Mouse (Mus musculus) forebrain, embryonic 13.5 days (tissue): ENCODE data around the gene Peak1. TPM values are rescaled to one million over a fixed set of nuclear protein-coding genes. Genes with fewer than 3 reads are reported as not detected.

Experiments
- ATAC-seq: fragments of 200-750 bp; cut with Nextera tagmentation; 2 replicates; pipeline ENCODE4 v1.8.0; 2017
- H3K27ac ChIP-seq: fragments of 300-500 bp; sonication (generic); 2 replicates; pipeline ENCODE4 v1.5.1; 2015; ENCODE audit warnings: inconsistent platforms, mild to moderate bottlenecking, moderate library complexity
- H3K27me3 ChIP-seq: fragments of 300-500 bp; sonication (generic); 2 replicates; pipeline ENCODE4 v1.6.1; 2015; ENCODE audit warnings: mild to moderate bottlenecking, inconsistent platforms
- H3K36me3 ChIP-seq: fragments of 300-500 bp; sonication (generic); 2 replicates; pipeline ENCODE4 v1.6.1; 2015; ENCODE audit warnings: mild to moderate bottlenecking, inconsistent platforms; ENCODE audit not compliant: poor library complexity, severe bottlenecking
- H3K4me1 ChIP-seq: fragments of 300-500 bp; sonication (generic); 2 replicates; pipeline ENCODE4 v1.6.1; 2015; ENCODE audit warnings: inconsistent platforms
- H3K4me2 ChIP-seq: fragments of 300-500 bp; sonication (generic); 2 replicates; pipeline ENCODE4 v1.6.1; 2015; ENCODE audit warnings: inconsistent platforms, mild to moderate bottlenecking, moderate library complexity
- H3K4me3 ChIP-seq: fragments of 300-500 bp; sonication (generic); 2 replicates; pipeline ENCODE4 v1.5.1; 2015; ENCODE audit warnings: mild to moderate bottlenecking, inconsistent platforms
- H3K9ac ChIP-seq: fragments of 300-500 bp; sonication (generic); 2 replicates; pipeline ENCODE4 v1.6.1; 2015; ENCODE audit warnings: mild to moderate bottlenecking, inconsistent platforms
- H3K9me3 ChIP-seq: fragments of 300-500 bp; sonication (generic); replicated peaks from 2 replicates; pipeline ENCODE4 v1.6.1; 2016; ENCODE audit warnings: inconsistent platforms
- WGBS: fragments of 180-500 bp; shearing (Covaris S2); methylation state at CpG from one replicate; pipeline ENCODE4 v1.1.7; 2015; 5-methylcytosine and 5-hydroxymethylcytosine counted together
- polyA plus RNA-seq: library from polyadenylated mRNA; unstranded; fragments of >200 nt; fragmentation: Nextera tagmentation; extraction: Ambion mirVana; gene quantifications from 2 replicates; pipeline ENCODE4 v1.2.1, GENCODE M21; 2015

Gene Peak1
- polyA plus RNA-seq, 1 experiment from 2014 or later = 3.3 TPM

DNA sequence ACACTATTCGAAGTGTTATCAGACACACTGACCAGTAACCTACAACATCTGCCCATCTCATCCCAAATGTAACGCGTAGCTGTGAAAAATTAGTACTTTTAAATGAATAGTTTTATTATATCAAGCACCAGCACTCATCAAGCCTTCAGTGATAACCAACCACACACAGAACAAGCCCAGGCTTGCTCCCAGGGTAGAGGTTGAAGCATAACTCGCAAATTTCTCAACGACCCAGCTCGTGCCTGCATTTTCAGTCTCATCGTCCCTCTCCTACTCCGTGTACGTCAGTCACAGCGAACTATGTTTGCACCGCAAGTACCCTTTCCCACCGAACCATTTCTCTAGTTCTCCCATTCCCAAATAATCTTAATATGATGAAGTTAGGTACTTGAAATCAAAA lies 83.5 kb downstream of the Peak1 start:
- no peaks in the 10 kb centered on the region for H3K9me3 ChIP-seq
- 95% methylated on average over 12 of the region's 12 CpGs for WGBS
- H3K4me2 ChIP-seq = no peak overlapping the region
- no peak overlapping the region for H3K4me3 ChIP-seq
- H3K36me3 ChIP-seq = no peaks in the 10 kb centered on the region
- no peaks in the 10 kb centered on the region for H3K27me3 ChIP-seq
- H3K4me1 ChIP-seq = no peaks in the 10 kb centered on the region
- no peak overlapping the region for H3K9ac ChIP-seq
- ATAC-seq = no peak
- no peak overlapping the region for H3K27ac ChIP-seq

DNA sequence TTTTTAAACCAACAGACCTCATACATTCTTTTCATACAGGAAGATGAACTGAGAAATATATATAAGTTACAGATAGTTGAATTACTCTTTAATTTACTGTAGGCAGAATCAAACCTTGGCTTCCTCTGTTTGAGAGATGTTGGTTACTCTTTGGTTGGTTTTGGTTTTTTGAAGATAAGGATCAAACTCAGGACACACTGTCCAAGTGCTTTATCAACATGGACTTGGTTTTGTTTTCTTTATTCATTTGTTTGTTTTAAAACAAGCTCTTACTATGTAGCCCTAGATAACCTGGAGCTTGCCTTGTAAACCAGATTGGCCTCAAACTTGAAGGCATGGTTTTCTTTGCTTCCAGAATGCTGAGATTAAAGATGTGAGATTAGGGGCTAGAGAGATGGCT lies 85.1 kb downstream of the Peak1 start:
- Histone ChIP-seq H3K9ac (no peak overlapping the region), H3K4me2 (no peak overlapping the region), H3K27me3 (no peaks in the 10 kb centered on the region), H3K27ac (no peak overlapping the region), H3K9me3 (no peaks in the 10 kb centered on the region), H3K4me1 (no peaks in the 10 kb centered on the region), H3K36me3 (no peaks in the 10 kb centered on the region), H3K4me3 (no peak overlapping the region)
- no peak for ATAC-seq

DNA sequence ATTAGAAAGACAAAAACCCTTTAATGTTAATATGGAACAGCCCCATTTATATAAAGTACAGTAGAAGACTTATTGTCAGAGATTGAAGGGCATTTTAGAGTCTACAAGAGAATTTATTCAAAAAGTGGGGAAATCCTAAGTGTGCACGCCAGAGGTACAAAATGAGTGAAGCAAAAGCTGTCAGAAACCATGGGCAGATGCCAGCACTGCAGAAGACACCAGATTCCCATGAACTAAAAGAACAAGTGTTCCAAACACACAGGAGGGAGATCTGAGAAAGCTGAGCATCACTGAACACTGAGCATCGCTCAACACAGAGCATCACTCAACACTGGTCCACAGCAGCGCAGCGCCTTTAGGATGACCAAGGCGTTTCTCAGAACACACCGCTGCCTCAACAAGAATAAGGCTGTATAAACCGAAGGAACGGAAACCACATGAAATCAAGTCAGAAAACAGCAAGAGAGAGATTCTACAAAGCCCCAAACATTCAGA lies 91.3 kb downstream of the Peak1 start:
- 88% methylated on average over 8 of the region's 8 CpGs for WGBS
- no peaks in the 10 kb centered on the region for H3K27me3 ChIP-seq
- H3K4me2 ChIP-seq = no peak overlapping the region
- no peaks in the 10 kb centered on the region for H3K36me3 ChIP-seq
- H3K4me3 ChIP-seq = no peak overlapping the region
- no peak for ATAC-seq
- H3K9ac ChIP-seq = no peak overlapping the region
- no peak overlapping the region for H3K27ac ChIP-seq
- no peaks in the 10 kb centered on the region for H3K9me3 ChIP-seq
- no peaks in the 10 kb centered on the region for H3K4me1 ChIP-seq

DNA sequence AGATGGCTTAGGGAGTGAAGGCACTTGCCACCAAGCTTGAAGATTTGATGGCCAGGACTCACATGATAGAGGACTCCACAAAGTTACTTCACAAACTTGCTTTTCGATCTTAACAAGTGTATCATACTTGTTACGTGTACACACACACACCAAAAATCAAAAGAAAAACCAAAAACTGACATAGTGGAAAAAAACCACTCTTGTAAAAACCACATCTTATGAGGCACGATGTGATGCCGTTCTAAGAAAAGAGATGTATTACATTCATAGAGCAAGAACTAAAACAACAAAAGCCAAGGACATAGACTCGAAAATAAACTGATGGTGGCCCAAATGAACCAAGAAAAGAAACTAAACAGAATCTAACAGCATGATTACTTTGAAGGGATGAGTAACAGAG lies 92.1 kb downstream of the Peak1 start:
- WGBS = 95% methylated on average over 5 of the region's 5 CpGs
- no peak for ATAC-seq

DNA sequence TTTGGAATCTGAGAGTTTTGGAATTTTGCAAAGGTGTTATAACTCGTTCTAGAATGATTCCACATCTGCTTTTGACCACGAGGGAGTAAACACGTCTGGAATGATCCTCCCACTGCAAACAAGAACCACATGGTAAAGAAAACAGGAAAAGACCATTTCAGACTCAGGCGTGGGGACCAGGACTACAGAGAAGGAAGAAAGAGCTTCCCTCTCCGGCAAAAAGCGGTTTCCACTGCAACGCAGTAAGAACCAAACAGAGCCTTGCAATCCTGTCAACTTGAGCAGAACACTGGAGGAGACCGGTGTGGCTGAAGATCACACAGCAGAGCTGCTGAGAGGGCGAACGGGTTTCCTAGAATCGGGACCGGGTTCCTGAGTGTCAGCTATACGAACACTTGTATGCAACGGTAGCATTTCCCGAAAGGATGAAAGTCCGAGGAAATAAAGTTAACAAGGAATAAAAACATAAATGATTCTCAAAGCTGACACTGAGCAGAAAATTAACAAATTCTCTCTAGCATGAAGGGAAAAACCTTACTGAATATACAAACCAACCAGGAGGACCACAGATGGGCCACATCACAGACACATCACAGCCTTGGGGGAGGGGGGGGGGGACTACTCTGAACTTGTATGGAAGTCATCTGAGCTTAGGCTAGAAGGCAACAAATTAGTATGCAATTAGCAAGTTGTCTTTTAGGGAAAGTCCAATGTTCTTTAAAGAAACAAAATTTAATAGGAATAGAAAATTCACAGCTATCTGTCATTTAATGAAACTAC lies 93.1 kb downstream of the Peak1 start:
- WGBS = 86% methylated on average over 16 of the region's 16 CpGs
- no peaks in the 10 kb centered on the region for H3K27me3 ChIP-seq
- H3K4me1 ChIP-seq = no peaks in the 10 kb centered on the region

More for the DNA sequence above, 92.1 kb downstream of the Peak1 start:
- H3K9ac ChIP-seq = no peak overlapping the region
- H3K9me3 ChIP-seq = no peaks in the 10 kb centered on the region
- no peak overlapping the region for H3K4me3 ChIP-seq
- no peak overlapping the region for H3K27ac ChIP-seq
- no peaks in the 10 kb centered on the region for H3K36me3 ChIP-seq
- H3K4me1 ChIP-seq = no peaks in the 10 kb centered on the region
- H3K4me2 ChIP-seq = no peak overlapping the region
- no peaks in the 10 kb centered on the region for H3K27me3 ChIP-seq

DNA sequence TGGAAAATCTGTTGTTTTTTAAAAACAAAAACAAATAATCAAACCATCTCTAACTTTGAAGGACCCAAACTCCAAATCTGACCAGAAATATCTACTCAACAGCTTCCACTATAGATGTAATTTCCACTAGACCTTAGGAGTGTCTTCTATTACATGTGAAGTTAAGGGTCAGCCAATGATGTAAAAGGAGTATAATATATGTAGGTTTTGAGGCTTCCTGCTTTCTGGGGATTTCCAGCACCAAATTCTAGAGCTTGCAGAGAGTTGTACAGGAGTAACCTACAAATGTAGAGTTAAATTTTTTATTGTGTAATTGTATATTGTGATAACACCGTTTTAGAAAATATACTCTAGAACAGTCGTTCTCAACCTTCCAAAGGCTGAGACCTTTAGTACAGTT lies 96.6 kb downstream of the Peak1 start:
- no peak overlapping the region for H3K27ac ChIP-seq
- no peaks in the 10 kb centered on the region for H3K36me3 ChIP-seq
- ATAC-seq = no peak
- 88% methylated on average over 2 of the region's 2 CpGs for WGBS
- H3K9me3 ChIP-seq = peaks cover 4% of the 10 kb centered on the region; the same call in 1 of the 2 replicates
- no peak overlapping the region for H3K4me3 ChIP-seq
- no peaks in the 10 kb centered on the region for H3K27me3 ChIP-seq
- no peak overlapping the region for H3K9ac ChIP-seq
- no peak overlapping the region for H3K4me2 ChIP-seq
- H3K4me1 ChIP-seq = no peaks in the 10 kb centered on the region

More for the DNA sequence above, 93.1 kb downstream of the Peak1 start:
- no peak for ATAC-seq
- Histone ChIP-seq H3K9me3 (no peaks in the 10 kb centered on the region), H3K36me3 (no peaks in the 10 kb centered on the region), H3K4me3 (no peak overlapping the region), H3K4me2 (no peak overlapping the region), H3K27ac (no peak overlapping the region), H3K9ac (no peak overlapping the region)

DNA sequence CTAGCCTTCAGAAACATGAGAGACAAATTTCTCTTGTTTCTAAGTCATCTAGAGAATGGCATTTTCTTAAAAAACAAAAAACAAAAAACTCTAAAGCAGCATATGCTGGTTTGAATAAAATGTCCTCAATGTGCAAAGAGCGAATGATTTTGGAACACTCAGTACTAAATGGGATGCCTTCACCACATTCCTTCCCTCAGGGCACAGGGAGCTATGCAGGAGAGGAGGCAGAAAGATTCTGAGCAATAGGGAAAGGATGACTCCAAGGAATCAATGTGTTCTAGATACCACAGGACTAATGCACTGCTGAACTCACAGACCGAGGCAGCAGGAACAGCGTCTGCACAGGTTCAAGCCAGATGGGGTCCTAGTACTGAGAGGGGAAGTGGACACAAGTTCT lies 103.5 kb downstream of the Peak1 start:
- H3K4me1 ChIP-seq = no peaks in the 10 kb centered on the region
- H3K36me3 ChIP-seq = no peaks in the 10 kb centered on the region
- no peak overlapping the region for H3K4me3 ChIP-seq
- H3K4me2 ChIP-seq = no peak overlapping the region
- no peak overlapping the region for H3K27ac ChIP-seq
- WGBS = 96% methylated on average over 3 of the region's 3 CpGs
- no peaks in the 10 kb centered on the region for H3K27me3 ChIP-seq
- H3K9ac ChIP-seq = no peak overlapping the region
- ATAC-seq = no peak
- peaks cover 4% of the 10 kb centered on the region; the same call in 1 of the 2 replicates for H3K9me3 ChIP-seq

DNA sequence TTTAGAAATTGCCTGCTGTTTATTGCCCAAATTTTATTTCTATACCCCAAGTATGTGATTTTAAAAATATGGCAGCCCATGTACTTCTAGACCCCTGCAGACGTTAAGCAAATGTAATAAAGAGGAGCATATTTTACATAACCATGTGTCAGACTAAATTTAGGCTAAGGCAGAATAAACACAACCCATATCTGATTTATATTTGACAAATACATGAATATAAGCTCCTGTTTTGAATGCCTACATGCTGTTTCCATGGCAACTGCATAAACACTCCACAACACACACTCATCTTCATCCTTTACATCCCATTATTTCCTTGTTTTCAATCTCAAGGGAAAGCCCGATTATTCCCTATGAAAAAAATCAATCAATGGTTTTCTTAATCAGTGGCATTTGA lies 108.8 kb downstream of the Peak1 start:
- H3K27ac ChIP-seq = no peak overlapping the region
- no peaks in the 10 kb centered on the region for H3K9me3 ChIP-seq
- no peak overlapping the region for H3K9ac ChIP-seq
- WGBS = 53% methylated on average over 2 of the region's 2 CpGs
- no peaks in the 10 kb centered on the region for H3K27me3 ChIP-seq
- H3K4me1 ChIP-seq = peaks cover 4% of the 10 kb centered on the region; the same call in 1 of the 2 replicates
- ATAC-seq = no peak
- no peaks in the 10 kb centered on the region for H3K36me3 ChIP-seq
- H3K4me3 ChIP-seq = no peak overlapping the region
- no peak overlapping the region for H3K4me2 ChIP-seq

DNA sequence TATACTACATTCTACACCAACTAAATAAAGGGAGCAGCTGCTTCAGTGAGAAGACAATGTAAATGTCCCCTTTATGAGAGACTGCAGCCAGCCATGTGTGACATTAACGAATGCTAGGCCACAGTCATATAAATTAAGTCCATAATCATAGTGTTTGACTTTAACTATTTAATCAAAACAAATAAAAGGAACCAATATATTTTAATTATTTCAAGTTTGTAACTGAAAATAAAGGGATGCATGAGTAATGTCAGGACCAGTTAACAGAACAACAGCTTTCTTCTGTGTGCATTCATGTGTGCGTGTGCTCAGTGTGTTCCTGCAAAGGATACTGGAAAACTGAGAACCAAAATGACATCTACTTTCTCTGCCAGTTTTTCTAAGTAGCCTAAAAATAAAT lies 113.3 kb downstream of the Peak1 start:
- Histone ChIP-seq H3K27ac (no peak overlapping the region), H3K9ac (no peak overlapping the region), H3K36me3 (no peaks in the 10 kb centered on the region), H3K4me3 (no peak overlapping the region), H3K27me3 (no peaks in the 10 kb centered on the region), H3K4me1 (peaks cover 12% of the 10 kb centered on the region), H3K4me2 (no peak overlapping the region), H3K9me3 (no peaks in the 10 kb centered on the region)
- no peak for ATAC-seq
- WGBS = 41% methylated on average over 2 of the region's 2 CpGs

DNA sequence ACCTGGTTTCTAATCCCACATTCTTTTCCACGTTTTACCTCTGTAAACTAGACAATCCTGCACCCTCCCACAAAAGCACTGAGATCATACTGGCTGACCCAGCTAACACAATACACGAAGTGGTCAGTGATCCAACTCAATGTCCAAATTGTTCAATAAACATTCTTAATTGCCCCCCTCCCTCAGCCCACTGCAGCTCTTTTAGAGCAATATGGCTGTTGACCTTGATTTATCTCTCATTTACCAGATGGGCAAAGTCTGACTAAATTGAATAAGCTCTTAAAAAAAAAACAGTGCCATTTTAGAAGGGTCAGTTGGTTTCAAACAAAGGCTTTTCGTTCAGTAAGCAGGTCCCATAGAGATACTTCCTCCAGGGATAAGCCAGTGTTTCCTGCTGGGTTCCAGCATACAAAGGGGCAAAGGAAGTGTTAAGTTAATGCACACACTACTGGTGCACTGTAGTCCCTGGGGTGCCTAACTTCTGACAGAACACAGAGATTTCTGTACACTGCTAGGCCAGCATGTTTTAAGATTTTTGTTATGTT lies 114.9 kb downstream of the Peak1 start:
- WGBS = 4% methylated on average over 3 of the region's 3 CpGs
- H3K9ac ChIP-seq = no peak overlapping the region
- H3K27ac ChIP-seq = no peak overlapping the region
- no peak overlapping the region for H3K4me3 ChIP-seq
- H3K9me3 ChIP-seq = no peaks in the 10 kb centered on the region
- H3K36me3 ChIP-seq = no peaks in the 10 kb centered on the region
- H3K4me2 ChIP-seq = no peak overlapping the region
- no peak for ATAC-seq
- no peaks in the 10 kb centered on the region for H3K27me3 ChIP-seq
- H3K4me1 ChIP-seq = peaks cover 12% of the 10 kb centered on the region

DNA sequence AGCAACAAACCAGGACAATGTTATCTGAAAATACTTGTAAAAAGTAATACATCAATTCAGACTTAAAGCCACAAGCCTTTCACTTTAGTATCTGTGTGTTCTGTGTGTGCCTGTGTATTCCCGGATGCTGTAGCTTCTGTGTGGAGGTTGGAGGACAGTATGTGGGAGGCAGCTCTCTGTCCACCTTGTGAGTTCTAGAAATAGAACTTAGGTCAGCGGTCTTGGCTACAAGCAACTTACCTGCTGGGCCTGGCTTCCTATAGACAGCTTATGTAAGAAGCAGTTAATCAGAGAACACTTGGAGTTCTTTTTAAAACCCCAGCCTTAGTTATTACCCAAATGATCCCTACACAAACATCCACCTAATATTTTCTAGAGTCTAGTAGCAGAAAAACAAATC lies 127.8 kb downstream of the Peak1 start:
- no peak for ATAC-seq
- no peaks in the 10 kb centered on the region for H3K27me3 ChIP-seq
- no peak overlapping the region for H3K4me3 ChIP-seq
- no peak overlapping the region for H3K27ac ChIP-seq
- no peaks in the 10 kb centered on the region for H3K36me3 ChIP-seq
- H3K4me2 ChIP-seq = no peak overlapping the region
- 94% methylated on average over 2 of the region's 2 CpGs for WGBS
- no peak overlapping the region for H3K9ac ChIP-seq
- H3K4me1 ChIP-seq = no peaks in the 10 kb centered on the region
- H3K9me3 ChIP-seq = no peaks in the 10 kb centered on the region

DNA sequence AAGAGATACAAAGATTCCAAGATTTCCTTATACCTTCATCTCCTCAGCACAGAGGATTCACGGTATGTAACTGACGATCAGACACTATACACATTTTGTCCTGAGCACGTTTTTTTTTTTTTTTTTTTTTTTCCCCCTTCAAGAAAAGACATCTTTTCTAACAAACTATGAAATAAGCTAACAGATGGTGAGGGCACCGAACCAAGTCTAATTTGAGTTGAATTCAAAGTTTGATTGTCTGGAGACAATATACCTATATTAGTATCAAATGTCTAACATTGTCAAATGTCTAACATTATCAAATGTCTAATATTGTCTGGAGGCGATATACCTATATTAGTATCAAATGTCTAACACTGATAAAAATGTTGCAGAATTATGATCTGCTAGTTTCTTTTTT lies 135.4 kb downstream of the Peak1 start:
- no peaks in the 10 kb centered on the region for H3K4me1 ChIP-seq

DNA sequence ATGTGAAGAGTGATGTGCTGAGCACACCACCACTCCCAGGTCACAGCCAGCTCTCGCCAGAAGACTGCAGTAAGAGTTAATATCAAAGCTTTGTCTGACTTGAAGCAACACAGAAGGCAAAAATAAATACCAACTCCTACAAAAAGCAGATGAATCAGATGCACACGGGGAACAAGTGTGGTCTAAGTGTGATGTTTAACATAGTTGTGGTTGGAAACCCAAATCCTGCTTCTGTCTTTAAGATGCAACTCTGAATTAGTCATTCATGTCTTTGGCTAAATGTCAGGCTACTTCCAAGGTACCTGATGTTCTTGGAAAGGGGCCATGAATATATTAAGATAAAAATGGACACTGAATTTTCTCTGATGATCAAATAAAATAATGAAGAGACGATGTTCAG lies 144.3 kb downstream of the Peak1 start:
- H3K27me3 ChIP-seq = no peaks in the 10 kb centered on the region
- H3K4me3 ChIP-seq = no peak overlapping the region
- no peak overlapping the region for H3K4me2 ChIP-seq
- H3K36me3 ChIP-seq = no peaks in the 10 kb centered on the region
- H3K9ac ChIP-seq = no peak overlapping the region
- H3K9me3 ChIP-seq = no peaks in the 10 kb centered on the region
- H3K4me1 ChIP-seq = peaks cover 9% of the 10 kb centered on the region; the same call in 1 of the 2 replicates
- no peak for ATAC-seq
- no peak overlapping the region for H3K27ac ChIP-seq
- WGBS = 89% methylated on average over 3 of the region's 3 CpGs

More for the DNA sequence above, 135.4 kb downstream of the Peak1 start:
- H3K4me2 ChIP-seq = no peak overlapping the region
- no peak for ATAC-seq
- no peaks in the 10 kb centered on the region for H3K9me3 ChIP-seq
- WGBS = 77% methylated on average over 5 of the region's 5 CpGs
- no peaks in the 10 kb centered on the region for H3K36me3 ChIP-seq
- no peak overlapping the region for H3K9ac ChIP-seq
- H3K27me3 ChIP-seq = no peaks in the 10 kb centered on the region
- no peak overlapping the region for H3K27ac ChIP-seq
- no peak overlapping the region for H3K4me3 ChIP-seq
